Mouse (Mus musculus) urinary bladder, postnatal 14 days (tissue): ENCODE results near the gene Mcm2.

Experiments
- DNase-seq: peaks from one replicate; pipeline ENCODE4 v3.0.0; 2021; ENCODE audit warnings: low spot score

Mcm2 gene

DNA sequence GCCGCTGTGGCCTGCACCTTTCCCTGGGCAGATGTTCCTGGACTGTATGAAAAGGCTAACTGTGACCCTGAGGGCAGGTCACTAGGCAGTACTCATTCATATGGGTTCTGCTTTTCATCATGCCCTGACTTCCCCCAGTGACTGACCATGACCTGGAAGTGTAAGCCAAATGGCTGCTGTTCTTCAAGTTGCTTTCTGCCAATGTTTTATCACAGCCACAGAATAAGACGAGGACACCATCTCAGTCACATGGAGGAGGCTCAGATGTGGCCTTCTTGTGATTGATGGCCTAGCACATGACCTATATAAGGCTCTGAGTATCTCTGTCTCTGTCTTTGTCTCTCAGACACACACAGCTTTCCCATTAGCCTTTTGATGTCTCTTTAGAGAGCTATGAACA lies 51.0 kb downstream of the Mcm2 start:
- no peak for DNase-seq

DNA sequence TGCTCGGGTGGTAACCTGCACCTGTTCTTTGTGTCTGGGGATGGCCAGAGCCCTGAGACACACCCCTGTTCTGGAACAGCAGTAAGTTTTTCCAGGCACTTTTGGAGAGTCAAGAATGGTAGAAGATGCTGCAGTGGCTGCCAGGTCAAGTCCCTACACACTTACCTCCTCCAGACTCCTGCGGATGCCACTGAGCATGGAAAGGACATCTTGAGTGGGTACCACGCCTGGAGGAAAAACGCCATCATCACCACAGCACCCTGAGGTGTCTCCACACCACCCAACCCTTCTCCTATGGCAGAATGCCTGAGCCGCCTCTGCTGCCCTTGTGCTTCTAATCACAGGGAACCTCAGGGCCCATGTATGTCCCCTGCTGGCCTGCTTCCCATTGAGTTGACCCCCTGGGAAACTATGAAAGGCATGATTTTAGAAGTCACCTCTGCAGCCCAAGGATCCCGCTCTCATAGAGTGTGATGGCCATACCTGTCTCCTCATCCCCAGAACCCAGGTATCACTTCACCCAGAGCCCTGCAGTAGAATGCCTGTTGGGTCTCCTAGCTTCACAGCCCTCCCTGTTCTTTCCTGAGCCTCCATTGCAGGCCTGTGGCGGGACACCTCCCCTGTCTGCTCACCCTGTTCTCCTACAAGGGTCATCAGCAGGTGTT lies 53.5 kb downstream of the Mcm2 start:
- DNase-seq, result no peak

DNA sequence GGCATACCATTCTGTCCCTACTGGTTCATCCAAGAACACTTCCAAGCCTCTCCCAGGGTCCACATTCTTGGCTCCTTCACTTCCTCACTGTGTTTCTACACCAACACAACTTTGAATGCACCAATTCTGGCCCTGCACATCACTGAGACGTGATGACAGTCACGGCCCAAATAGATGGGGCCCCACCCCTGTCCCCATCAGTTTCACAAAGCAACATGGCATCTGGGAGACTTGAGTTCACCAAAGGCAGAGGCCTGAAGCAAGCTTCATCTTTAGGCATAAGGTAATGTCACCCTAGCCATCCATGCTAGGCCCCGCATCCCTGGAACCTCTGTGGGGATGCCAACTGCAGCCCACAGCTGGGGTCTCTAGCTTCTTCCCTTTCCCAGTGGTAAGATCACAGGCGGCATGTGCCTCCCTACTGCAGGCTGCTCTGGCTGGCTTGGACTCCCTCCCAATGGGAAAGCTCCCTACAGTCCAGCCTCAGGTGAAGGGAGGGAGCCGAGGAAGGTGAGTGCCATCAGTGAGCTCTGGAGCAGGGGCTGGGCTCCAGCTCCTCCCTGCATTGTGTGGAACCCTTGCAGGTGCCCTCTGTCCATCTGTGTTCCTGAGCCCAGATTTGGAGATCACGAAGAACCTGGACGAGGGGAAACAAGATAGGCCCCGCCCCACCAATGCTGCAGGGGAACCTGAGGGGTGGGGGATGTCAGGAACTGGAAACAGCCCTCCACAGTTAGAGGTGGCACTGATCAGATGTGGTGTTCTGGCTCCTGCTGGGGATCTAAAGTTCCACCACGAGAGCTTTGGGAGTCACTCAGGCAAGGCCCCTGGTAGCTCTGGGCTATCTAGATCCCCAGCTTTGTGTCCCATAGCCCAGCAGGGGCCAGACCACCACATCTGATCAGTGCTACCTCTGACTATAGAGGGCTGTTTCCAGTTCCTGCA lies 54.5 kb downstream of the Mcm2 start:
- no peak for DNase-seq

DNA sequence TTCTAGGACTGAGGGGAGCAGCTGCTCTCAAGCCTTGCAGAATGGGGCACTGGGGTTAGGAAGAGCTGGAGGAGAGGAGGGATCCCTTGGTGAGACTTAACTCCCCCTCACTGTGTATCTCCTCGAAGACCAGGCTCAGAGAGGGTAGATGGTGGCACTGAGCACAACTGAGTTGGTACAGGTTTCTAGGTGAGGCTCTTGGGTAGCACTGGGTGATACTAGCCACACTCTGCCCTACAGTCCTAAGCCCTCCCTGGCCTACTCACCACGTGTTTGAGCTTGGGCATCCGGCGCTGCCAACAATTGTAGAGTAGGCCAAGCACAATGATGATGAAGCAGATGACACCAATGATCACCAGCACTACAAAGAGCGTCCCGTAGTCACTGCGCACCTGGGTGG lies 55.3 kb downstream of the Mcm2 start:
- DNase-seq, result no peak

DNA sequence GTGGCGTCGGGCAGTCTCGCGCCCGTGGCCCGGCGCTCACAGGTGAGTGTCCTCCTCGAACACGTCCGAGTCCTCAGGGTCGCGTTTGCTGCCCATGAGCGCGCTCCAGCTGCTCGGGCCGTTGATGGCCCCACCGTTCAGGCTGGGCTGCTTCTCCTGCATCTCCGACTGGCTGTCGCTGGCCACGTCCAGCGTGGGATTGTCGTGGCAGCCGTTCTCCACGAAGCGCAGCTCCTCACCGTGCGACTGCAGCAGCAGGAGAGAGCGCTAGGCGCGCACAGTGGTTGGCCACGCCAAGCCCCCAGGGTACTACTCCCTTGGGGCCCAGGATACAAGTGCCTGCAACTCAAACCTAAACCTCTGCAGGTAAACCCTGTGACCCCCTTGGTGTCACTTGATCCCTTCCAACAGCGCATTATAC lies 55.8 kb downstream of the Mcm2 start:
- DNase-seq, result peak; percentile 46

DNA sequence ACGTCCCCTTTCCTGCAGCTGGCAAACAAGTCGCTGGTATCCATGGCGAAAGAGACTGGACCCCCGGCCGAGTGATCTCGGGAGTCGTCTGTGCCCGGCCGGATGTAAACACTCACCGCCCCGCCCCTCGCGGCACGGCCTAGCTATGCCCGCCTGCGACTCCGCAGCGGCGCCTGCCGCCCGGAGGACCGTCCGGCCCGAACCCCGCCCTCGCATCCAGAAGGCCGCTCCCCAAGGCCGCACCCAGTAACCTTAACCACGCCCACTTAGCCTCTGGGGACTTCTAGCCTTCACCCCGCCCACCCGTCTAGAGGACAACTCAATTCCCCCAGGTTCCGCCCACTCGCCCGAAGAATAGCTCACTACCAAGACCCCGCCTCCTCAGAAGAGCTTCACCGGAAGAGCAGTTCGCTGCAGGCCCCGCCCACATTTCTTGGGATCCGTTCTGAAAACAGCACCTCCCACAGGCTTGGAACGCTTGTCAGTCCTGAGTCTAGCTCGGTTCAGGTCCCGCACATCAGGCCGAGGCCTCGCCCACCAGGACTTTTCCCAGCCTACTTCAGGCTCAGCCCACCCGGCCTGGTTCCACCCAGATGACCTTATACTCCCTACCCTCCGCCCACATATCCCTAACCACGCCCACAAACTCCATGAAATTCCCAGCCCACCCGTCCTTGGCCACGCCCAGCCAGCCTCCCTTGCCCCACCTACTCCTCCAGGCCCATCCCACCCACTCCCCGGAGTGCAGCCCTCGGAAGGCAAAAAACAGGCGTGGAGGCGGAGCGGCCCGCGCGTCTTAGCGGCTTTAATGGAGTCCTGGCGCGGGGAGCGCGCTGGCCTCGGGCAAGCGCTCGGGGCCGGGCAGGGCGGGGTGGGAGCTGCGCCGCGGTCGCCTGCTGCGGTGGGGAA lies 56.5 kb downstream of the Mcm2 start, which contains the start of gene Abtb1:
TSS of gene Abtb1 (minus strand) at position 204 of the 909 bp plus-strand sequence.
- DNase-seq, result peak; percentile 100

DNA sequence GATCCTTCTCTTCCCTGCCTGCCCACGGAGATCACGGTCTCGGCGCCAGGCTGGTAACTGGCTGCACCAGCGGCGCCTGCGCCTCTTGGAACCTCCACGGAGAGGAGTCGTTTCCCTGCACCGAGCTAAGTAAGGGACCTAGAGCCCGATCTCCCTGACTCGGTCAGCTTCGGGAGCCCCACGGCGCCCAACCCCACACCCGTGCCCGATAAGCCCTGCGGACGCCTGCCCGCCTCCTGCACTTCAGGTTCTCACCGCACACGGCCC lies 57.1 kb downstream of the Mcm2 start:
- no peak for DNase-seq

DNA sequence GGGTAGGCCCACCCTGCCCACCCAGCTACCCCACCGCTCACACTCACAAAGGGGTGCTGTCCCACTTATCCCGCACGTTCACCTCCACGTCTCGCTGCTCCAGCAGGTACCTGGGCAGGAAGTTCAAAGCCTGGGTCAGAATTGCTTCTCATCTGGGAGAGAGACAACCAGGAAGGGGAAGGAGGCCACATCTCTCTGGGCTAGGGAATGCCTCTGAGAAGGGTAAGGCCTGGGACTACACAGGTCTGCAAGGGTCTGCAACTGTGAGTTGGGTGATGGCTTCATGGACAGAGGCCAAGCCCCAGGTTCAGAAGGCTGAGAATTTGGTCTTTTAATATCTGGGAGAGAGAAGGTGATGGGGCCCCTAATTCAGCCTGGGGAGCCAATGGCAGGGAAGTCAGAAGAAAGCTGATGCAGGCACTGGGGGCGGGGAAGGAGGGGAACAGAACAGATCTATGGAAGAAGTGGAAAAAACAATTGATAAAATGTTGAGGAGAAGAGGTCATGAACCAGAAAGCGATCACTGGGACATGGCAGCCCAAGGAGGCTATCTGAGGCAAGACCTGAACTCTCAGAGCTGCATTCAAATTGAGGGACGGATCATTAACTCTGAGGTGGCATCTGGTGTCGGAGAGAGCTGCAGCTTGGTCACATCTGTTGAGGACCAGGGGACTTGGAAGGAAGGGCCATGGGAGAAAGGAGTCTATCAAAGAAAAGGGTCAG lies 57.6 kb downstream of the Mcm2 start:
- no peak for DNase-seq

DNA sequence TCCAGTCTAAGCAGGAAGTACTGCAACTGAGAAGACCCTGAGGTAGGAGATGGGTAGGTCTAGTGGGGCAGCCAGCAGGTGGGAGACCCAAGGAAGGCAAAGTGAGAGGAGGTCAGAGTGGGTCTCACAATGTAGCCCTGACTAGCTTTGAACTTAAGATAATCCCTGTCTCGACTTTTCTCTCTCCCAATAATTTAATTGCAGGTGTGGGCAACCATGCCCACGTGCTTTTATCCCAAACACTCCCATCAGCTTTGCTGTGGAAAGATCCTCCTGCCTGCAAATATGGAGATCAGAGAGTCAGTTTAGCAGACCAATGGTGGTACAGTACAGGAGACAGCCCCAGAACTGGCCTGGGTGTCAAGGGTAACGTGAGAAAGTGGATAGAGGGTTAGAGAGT lies 58.4 kb downstream of the Mcm2 start:
- no peak for DNase-seq

DNA sequence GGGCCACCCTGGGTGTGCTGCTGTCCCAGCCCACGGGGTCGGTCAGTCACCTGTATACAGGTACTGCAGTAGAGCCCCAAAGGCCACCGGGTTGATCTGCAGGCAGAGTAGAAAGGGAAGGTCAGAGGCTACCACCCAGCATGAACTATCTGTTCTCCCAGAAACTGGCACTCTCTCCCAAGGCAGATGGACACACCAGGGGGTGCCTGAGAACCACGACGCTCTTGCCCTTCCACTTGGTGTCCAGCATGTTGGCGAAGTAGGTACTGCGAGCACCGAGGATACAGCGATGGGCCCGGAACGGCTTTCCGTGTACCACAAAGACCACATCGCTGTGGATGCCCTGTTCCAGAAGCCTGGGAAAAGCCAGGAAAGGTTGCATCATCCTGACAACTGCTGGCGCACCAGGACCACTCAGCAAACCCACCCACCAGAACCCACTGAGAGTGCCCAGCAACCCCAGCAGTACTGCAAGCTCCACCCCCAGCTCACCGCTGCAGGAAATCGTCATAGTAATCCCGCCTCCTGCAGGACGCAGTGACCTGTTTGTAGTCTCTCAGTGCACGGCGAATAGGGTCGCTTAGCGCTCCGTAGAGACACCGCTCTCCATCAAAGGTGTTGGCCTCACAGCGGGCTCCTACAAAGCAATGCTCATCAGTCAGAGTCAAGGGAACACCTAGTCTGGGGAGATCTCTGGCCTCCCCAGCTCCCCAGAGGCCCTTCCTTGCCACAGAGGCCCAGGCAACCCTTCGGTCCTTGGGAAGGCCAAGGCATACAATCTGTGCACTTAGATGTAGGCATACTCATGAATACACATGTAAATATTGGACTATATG lies 59.2 kb downstream of the Mcm2 start:
- DNase-seq, result no peak

DNA sequence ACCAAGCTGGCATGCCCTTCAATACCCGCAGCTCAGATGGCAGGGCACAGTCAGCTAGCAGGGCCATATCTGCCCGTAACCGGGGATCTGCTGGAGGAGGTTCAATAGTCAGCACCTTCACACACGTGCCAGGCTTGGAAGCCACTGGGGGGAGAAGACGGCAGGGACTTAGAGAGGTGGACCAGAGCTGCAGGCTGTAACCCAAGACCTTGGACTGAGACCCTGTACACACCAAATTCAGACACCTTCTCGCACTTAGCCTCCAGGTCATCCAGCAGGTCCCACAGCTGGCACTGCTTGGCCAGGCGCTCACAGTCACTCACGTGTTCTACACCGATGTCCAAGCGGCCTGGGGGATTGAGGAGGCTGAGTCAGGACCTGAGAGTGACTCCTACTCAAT lies 60.0 kb downstream of the Mcm2 start:
- no peak for DNase-seq

DNA sequence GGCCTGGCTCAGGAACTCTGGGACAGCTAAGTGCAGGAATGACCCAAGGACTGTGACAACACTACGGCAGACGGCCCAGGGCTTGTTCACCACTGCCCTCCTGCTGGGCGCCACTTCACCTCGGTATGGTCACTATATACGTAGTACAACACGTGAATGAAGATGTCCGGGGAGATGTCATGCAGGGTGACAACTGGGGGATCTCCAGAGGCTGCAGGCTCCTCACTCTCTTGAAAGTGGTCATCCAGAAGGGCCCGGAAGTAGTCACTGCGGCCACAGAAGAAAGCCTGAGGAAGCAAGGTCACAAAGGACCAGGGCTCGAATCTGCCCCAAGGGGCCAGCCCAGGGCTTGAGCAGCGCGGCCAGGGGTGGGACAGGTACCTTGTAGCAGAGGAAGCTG lies 60.6 kb downstream of the Mcm2 start:
- no peak for DNase-seq

DNA sequence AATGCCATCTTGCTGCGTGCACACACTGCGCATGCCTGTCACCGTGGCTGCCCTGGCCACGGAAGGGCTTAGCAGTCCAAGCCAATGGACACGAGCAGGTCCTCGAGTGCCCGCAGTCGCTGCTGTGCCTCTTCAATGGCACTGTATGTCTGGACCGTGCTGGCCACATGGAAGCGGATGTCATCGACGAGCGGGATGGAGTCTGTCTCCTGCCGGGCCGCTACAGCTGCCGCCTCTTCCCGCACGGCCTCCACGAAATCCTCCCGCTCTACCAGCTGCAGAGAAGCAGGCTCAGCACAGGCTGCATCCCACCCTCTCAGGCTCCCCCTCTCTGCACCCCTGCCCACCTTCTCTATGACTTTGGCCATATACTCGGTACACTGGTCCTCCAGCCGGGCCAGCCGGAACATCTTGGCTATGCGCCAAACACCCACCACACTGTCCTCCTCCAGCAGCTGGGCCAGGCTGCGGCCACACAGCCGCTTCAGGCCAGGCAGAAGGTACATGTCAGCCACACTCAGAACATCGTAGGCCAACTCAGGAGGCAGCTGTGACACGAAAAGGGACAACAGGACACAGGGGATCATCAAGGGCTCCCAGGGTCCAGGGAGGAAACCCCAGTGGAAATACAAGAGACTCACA lies 62.3 kb downstream of the Mcm2 start:
- DNase-seq, result no peak

DNA sequence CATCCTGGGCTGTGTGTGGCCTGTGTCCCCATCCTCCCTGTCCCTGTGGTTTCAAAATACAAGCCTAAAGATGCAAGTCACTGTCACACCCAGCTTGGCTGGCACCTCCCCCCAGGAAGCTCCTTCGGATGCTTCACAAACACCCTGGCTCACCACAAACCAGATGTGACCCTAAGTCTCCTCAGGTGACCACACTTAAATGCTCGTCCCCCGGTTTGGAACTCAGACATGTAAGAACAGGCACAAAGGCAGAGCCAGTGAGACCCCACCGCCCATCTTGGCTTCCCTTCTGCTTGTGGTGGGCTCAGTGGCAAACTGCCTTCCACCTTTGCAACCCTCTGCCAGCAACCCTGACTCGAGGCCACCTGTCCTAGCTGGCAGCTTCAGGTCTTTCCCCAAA lies 63.5 kb downstream of the Mcm2 start:
- no peak for DNase-seq
